Mouse (Mus musculus): ENCODE measurements around the gene Tbc1d20.

Tbc1d20 gene

GRCm38 (mm10) chr2:152326654-152327053 is 33.0 kb downstream of the Tbc1d20 start:
- no peak for DNase-seq (ENCODE audit: low read depth, low spot score)

- no peak for DNase-seq (ENCODE audit: low read depth, low spot score)
Observed at GRCm38 (mm10) chr2:152327980-152328379, 34.4 kb downstream of the Tbc1d20 start.

GRCm38 (mm10) chr2:152330858-152331423 is 37.3 kb downstream of the Tbc1d20 start:
- DNase-seq (ENCODE audit: low read depth, low spot score), result no peak

GRCm38 (mm10) chr2:152332101-152332825 is 38.6 kb downstream of the Tbc1d20 start, which contains the start of gene Rbck1:
TSS of gene Rbck1 (minus strand) at chr2:152332653.
- DNase-seq (ENCODE audit: low read depth, low spot score), result peak; percentile 90

GRCm38 (mm10) chr2:152333345-152334006 is 39.8 kb downstream of the Tbc1d20 start:
- DNase-seq (ENCODE audit: low read depth, low spot score), result no peak

GRCm38 (mm10) chr2:152335289-152335820 is 41.7 kb downstream of the Tbc1d20 start:
- no peak for DNase-seq (ENCODE audit: low read depth, low spot score)

GRCm38 (mm10) chr2:152336856-152337255 is 43.2 kb downstream of the Tbc1d20 start:
- no peak for DNase-seq (ENCODE audit: low read depth, low spot score)

- no peak for DNase-seq (ENCODE audit: low read depth, low spot score)
Observed at GRCm38 (mm10) chr2:152337591-152338212, 44.1 kb downstream of the Tbc1d20 start.

- no peak for DNase-seq (ENCODE audit: low read depth, low spot score)
Observed at GRCm38 (mm10) chr2:152338319-152338718, 44.7 kb downstream of the Tbc1d20 start.

- no peak for DNase-seq (ENCODE audit: low read depth, low spot score)
Observed at GRCm38 (mm10) chr2:152339631-152340179, 46.1 kb downstream of the Tbc1d20 start.

GRCm38 (mm10) chr2:152343329-152344213 is 49.9 kb downstream of the Tbc1d20 start, which contains the start of gene Trib3:
TSS of gene Trib3 (minus strand) at chr2:152344032.
- DNase-seq (ENCODE audit: low read depth, low spot score), result peak; percentile 71

- DNase-seq (ENCODE audit: low read depth, low spot score), result peak; percentile 36
Observed at GRCm38 (mm10) chr2:152344361-152344760, 50.7 kb downstream of the Tbc1d20 start.

GRCm38 (mm10) chr2:152344909-152345308 is 51.3 kb downstream of the Tbc1d20 start:
- no peak for DNase-seq (ENCODE audit: low read depth, low spot score)

- no peak for DNase-seq (ENCODE audit: low read depth, low spot score)
Observed at GRCm38 (mm10) chr2:152345393-152345792, 51.8 kb downstream of the Tbc1d20 start.

GRCm38 (mm10) chr2:152346776-152347465 is 53.3 kb downstream of the Tbc1d20 start:
- no peak for DNase-seq (ENCODE audit: low read depth, low spot score)

- no peak for DNase-seq (ENCODE audit: low read depth, low spot score)
Observed at GRCm38 (mm10) chr2:152347722-152348121, 54.1 kb downstream of the Tbc1d20 start.

GRCm38 (mm10) chr2:152349205-152349604 is 55.6 kb downstream of the Tbc1d20 start:
- no peak for DNase-seq (ENCODE audit: low read depth, low spot score)

- DNase-seq (ENCODE audit: low read depth, low spot score), result no peak
Observed at GRCm38 (mm10) chr2:152349842-152350540, 56.4 kb downstream of the Tbc1d20 start.

- no peak for DNase-seq (ENCODE audit: low read depth, low spot score)
Observed at GRCm38 (mm10) chr2:152357254-152357653, 63.6 kb downstream of the Tbc1d20 start.
